Mouse (Mus musculus): ENCODE data around the gene Zc3h7b. TPM values are rescaled to one million over a fixed set of nuclear protein-coding genes. Genes with fewer than 3 reads are reported as not detected.
"Not testable (repeated sequence)": the region's sequence is repeated elsewhere in the genome, so short reads cannot be mapped to it uniquely, and the experiment has no call there.

The Zc3h7b gene
- polyA plus RNA-seq, 1 experiment from 2014 or later: 13.9 TPM

- DNase-seq (ENCODE audit: low spot score); H3K9me3 ChIP-seq (ENCODE audit: low read length); H3K4me3 ChIP-seq (ENCODE audit: low read depth, low read length); H3K4me2 ChIP-seq (replicated peaks; ENCODE audit: low read depth, low read length); ATAC-seq; H3K4me1 ChIP-seq (ENCODE audit: insufficient read depth, low read depth, low read length); H3K36me3 ChIP-seq (ENCODE audit: insufficient read depth, low read length); H3K27me3 ChIP-seq (replicated peaks; ENCODE audit: insufficient read depth, low read length); H3K27ac ChIP-seq (ENCODE audit: low read length); H3K9ac ChIP-seq (replicated peaks; ENCODE audit: low read depth): not testable (repeated sequence)
- 76% methylated on average over 4 of the region's 4 CpGs for WGBS
- TF ChIP-seq CTCF (IDR thresholded peaks at IDR 0.05): 0 out of 2 replicates have a peak, but pooled peaks have one; percentile 15
Measured at GRCm38 (mm10) chr15:81701350-81701749, 43.5 kb upstream of the Zc3h7b start.

GRCm38 (mm10) chr15:81702306-81703093 lies 42.4 kb upstream of the Zc3h7b start:
- TF ChIP-seq CTCF (IDR thresholded peaks at IDR 0.05) (no peak), EP300 (IDR thresholded peaks at IDR 0.05) (no peak)
- peaks cover 10% of the 10 kb centered on the region; the same call in 1 of the 2 replicates for H3K36me3 ChIP-seq (ENCODE audit: insufficient read depth, low read length)
- no peak overlapping the region for H3K27ac ChIP-seq (ENCODE audit: low read length)
- H3K9me3 ChIP-seq (ENCODE audit: low read length): no peaks in the 10 kb centered on the region
- ATAC-seq (no peak), DNase-seq (ENCODE audit: low spot score) (no peak)
- H3K27me3 ChIP-seq (replicated peaks; ENCODE audit: insufficient read depth, low read length): no peaks in the 10 kb centered on the region
- no peaks in the 10 kb centered on the region for H3K4me1 ChIP-seq (ENCODE audit: insufficient read depth, low read depth, low read length)
- no peak overlapping the region for H3K9ac ChIP-seq (replicated peaks; ENCODE audit: low read depth)
- 88% methylated on average over 13 of the region's 13 CpGs for WGBS
- H3K4me3 ChIP-seq (ENCODE audit: low read depth, low read length): no peak overlapping the region
- no peak overlapping the region for H3K4me2 ChIP-seq (replicated peaks; ENCODE audit: low read depth, low read length)

DNA sequence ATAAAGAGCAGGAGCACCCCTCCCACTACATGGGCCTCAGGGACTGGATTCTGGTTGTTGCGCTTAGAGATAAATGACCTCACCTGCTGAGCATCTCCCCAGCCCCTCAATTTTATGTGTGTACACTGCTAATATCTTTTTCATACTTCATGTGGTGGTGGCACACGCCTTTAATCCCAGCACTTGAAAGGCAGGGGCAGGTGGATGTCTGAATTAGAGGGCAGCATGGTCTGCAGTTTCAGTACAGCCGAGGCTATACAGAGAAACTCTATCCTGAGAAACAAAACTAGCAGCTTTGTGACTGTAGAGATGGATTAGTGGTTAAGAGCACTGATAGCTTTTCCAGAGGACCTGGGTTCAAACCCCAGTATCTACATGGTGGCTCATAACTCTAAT lies 41.8 kb upstream of the Zc3h7b start:
- Histone ChIP-seq H3K27ac (ENCODE audit: low read length) (no peak overlapping the region), H3K9me3 (ENCODE audit: low read length) (no peaks in the 10 kb centered on the region), H3K4me3 (ENCODE audit: low read depth, low read length) (no peak overlapping the region), H3K9ac (replicated peaks; ENCODE audit: low read depth) (no peak overlapping the region), H3K27me3 (replicated peaks; ENCODE audit: insufficient read depth, low read length) (no peaks in the 10 kb centered on the region), H3K4me1 (ENCODE audit: insufficient read depth, low read depth, low read length) (no peaks in the 10 kb centered on the region), H3K4me2 (replicated peaks; ENCODE audit: low read depth, low read length) (no peak overlapping the region), H3K36me3 (ENCODE audit: insufficient read depth, low read length) (peaks cover 10% of the 10 kb centered on the region; the same call in 1 of the 2 replicates)
- WGBS: 89% methylated on average over 3 of the region's 3 CpGs
- TF ChIP-seq CTCF (IDR thresholded peaks at IDR 0.05) (no peak), EP300 (IDR thresholded peaks at IDR 0.05) (no peak)
- ATAC-seq (no peak), DNase-seq (ENCODE audit: low spot score) (no peak)

GRCm38 (mm10) chr15:81708991-81709390 lies 35.9 kb upstream of the Zc3h7b start:
- H3K4me1 ChIP-seq (ENCODE audit: insufficient read depth, low read depth, low read length): no peaks in the 10 kb centered on the region
- 91% methylated on average over 11 of the region's 11 CpGs for WGBS

DNA sequence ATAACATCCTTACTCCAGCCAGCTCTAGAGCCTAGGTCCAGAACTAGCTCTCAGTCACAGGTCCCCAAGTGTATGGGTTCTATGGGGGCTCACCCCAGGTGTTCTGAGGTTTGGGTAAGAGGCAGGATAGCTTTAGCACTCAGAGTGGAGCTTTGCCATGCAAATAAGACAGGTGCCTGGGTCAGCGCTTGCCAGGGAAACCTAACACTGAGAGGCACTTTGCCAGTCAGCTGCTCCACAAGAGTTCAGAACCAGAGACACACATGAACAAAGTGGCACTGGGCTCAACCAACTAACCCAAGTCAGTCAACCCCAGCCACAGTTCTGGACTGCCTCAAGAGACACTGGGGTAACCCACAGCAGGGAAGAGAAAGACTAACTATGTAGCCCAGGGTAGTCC lies 35.2 kb upstream of the Zc3h7b start:
- DNase-seq (ENCODE audit: low spot score) (no peak), ATAC-seq (no peak)
- Histone ChIP-seq H3K27me3 (replicated peaks; ENCODE audit: insufficient read depth, low read length) (no peaks in the 10 kb centered on the region), H3K9ac (replicated peaks; ENCODE audit: low read depth) (no peak overlapping the region), H3K4me2 (replicated peaks; ENCODE audit: low read depth, low read length) (no peak overlapping the region), H3K36me3 (ENCODE audit: insufficient read depth, low read length) (peaks cover 40% of the 10 kb centered on the region), H3K27ac (ENCODE audit: low read length) (no peak overlapping the region), H3K9me3 (ENCODE audit: low read length) (no peaks in the 10 kb centered on the region), H3K4me3 (ENCODE audit: low read depth, low read length) (no peak overlapping the region), H3K4me1 (ENCODE audit: insufficient read depth, low read depth, low read length) (no peaks in the 10 kb centered on the region)
- whole genome bisulfite sequencing: 96% methylated on average over 1 of the region's 1 CpGs
- no peak for TF ChIP-seq CTCF (IDR thresholded peaks at IDR 0.05)
- TF ChIP-seq EP300 (IDR thresholded peaks at IDR 0.05): no peak

More at GRCm38 (mm10) chr15:81708991-81709390, 35.9 kb upstream of the Zc3h7b start:
- H3K9me3 ChIP-seq (ENCODE audit: low read length): no peaks in the 10 kb centered on the region
- H3K4me3 ChIP-seq (ENCODE audit: low read depth, low read length): no peak overlapping the region
- H3K27ac ChIP-seq (ENCODE audit: low read length): no peak overlapping the region
- H3K27me3 ChIP-seq (replicated peaks; ENCODE audit: insufficient read depth, low read length): no peaks in the 10 kb centered on the region
- TF ChIP-seq CTCF (IDR thresholded peaks at IDR 0.05) (no peak), EP300 (IDR thresholded peaks at IDR 0.05) (no peak)
- H3K36me3 ChIP-seq (ENCODE audit: insufficient read depth, low read length): peaks cover 40% of the 10 kb centered on the region
- ATAC-seq (no peak), DNase-seq (ENCODE audit: low spot score) (no peak)
- no peak overlapping the region for H3K4me2 ChIP-seq (replicated peaks; ENCODE audit: low read depth, low read length)
- no peak overlapping the region for H3K9ac ChIP-seq (replicated peaks; ENCODE audit: low read depth)

DNA sequence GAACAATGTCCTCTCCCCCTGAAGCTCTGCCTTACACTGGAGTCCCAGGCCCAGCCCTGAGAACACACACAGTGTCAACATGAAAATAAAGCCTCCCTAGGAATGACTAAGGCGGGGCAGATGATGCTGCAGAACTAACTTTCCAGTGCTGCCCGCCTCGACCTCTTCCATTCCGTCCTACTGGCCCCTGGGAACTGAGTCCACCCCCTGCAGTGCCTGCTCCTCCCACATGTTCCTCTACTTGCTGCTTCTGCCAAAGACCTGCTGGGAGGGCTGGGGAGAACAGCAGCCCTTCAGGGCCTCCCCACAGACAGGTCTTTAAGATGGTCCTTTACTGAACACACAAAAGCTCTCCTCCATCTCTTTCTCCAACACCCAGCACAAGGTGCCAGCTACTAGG lies 34.1 kb upstream of the Zc3h7b start:
- peaks cover 42% of the 10 kb centered on the region for H3K36me3 ChIP-seq (ENCODE audit: insufficient read depth, low read length)
- no peak overlapping the region for H3K4me2 ChIP-seq (replicated peaks; ENCODE audit: low read depth, low read length)
- no peaks in the 10 kb centered on the region for H3K27me3 ChIP-seq (replicated peaks; ENCODE audit: insufficient read depth, low read length)
- H3K27ac ChIP-seq (ENCODE audit: low read length): no peak overlapping the region
- no peak for TF ChIP-seq CTCF (IDR thresholded peaks at IDR 0.05)
- no peak for TF ChIP-seq EP300 (IDR thresholded peaks at IDR 0.05)
- 76% methylated on average over 4 of the region's 4 CpGs for WGBS
- ATAC-seq: no peak
- H3K4me3 ChIP-seq (ENCODE audit: low read depth, low read length): no peak overlapping the region
- DNase-seq (ENCODE audit: low spot score): no peak
- no peaks in the 10 kb centered on the region for H3K4me1 ChIP-seq (ENCODE audit: insufficient read depth, low read depth, low read length)
- no peaks in the 10 kb centered on the region for H3K9me3 ChIP-seq (ENCODE audit: low read length)
- no peak overlapping the region for H3K9ac ChIP-seq (replicated peaks; ENCODE audit: low read depth)

Measured in lung, postnatal 0 days (tissue).